Mouse (Mus musculus) v-Abl transformed pro-B cells (cell line): Measurements from ENCODE around the gene Lta.

Experiments used
- in situ Hi-C, 2 experiments: fragments of 400-800 bp; cut with MboI; formaldehyde crosslinking; loops; one replicate each; pipeline ENCODE4 v1.15.1; 2025; ENCODE audit not compliant: unreplicated experiment in 2 of 2

The Lta gene

DNA sequence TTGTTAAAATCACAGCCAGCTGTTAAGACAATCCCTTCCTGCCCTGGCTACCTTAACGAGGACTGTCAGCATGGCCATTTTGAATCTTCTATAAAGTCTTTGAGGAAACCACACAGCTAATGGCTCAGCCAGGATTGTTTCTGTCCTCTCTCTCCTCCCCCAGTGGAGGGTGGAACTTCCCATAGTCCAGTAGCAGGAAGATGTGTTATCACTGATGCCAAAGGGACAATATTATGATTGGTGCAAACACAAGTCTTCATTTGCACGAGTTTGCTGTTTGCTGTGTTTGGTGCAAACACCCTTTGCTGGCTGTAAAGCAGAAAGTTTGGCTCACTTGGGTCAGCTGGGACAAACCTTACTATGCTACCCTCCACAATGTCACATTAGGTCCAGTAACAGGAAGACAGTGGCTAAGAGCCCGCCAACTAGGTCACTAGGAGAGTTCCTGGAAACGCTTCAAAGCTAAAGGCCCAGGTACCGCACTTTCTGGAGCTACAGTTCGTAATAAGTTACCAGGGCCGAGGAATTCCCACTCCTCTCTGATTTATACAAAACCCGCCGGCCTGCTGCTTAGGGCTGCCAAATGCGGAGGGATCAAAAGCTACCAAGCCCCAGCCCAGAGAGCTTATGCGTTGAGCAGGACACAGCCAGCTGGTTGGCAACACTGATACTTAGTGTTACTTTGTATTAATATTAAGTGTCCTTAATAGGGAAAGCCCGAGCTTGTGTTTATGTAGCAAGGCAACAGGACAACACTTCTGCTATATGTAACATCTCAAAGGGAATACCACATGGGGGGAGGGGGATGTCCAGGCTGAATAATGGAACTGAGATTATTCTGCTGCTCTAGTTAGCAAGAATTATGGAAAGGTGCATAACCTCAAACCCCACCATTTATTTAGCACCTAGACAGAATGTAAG lies 35.5 kb upstream of the Lta start:
- in situ Hi-C loops = no loop called here

- in situ Hi-C loops = loop anchor here (10.0 kb wide), 2 partner anchors 215 to 235 kb away; partner anchors contain the start of genes Sapcd1 (in 1 of the 2) and Vars (in 1 of the 2)
These were observed 34.5 kb upstream of the Lta start for GRCm38 (mm10) chr17:35239700-35240099.

GRCm38 (mm10) chr17:35237504-35237903 lies 32.4 kb upstream of the Lta start:
- in situ Hi-C loops = loop anchor here (10.0 kb wide), 2 partner anchors 213 to 233 kb away; partner anchors contain the start of genes Sapcd1 (in 1 of the 2) and Vars (in 1 of the 2)

DNA sequence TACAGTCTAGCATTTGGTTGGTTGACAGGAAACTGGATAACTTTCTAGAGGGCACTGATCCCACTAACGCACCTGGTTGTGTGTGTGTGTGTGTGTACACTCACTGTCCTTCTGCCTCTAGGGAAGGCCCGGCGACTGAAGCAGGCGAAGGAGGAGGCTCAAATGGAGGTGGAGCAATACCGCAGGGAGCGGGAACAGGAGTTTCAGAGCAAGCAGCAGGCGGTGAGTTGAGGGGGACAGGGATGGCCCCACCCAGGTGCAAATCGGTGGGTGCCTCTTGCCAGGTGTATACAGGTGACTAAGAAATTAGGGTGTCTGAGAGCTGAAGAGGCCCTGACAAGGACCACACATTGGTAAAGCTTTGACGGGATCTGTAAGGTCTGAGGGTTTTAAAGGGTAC lies 31.8 kb upstream of the Lta start:
- in situ Hi-C loops = loop anchor here (10.0 kb wide), 2 partner anchors 212 to 232 kb away; partner anchors contain the start of genes Sapcd1 (in 1 of the 2) and Vars (in 1 of the 2)

DNA sequence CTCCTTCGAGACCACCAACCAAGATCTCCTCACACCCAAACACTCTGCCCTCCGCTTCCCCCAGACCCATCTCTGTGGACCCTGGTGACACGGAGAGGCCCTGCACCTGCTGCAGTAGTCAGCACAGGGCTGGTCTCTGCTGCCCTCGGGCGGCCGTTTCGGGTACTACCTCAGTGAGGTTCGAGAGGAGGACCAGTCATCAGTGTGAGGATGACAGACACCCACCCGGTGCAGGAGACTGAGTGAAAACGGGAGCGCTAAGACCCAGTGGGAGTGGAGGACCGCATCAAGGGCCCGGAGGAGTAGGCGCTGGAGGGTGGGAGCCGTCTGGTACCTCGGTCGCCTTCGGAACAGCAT lies 31.2 kb upstream of the Lta start:
- in situ Hi-C loops = loop anchor here (10.0 kb wide), 2 partner anchors 212 to 232 kb away; partner anchors contain the start of genes Sapcd1 (in 1 of the 2) and Vars (in 1 of the 2)

GRCm38 (mm10) chr17:35235614-35236389 lies 30.7 kb upstream of the Lta start, which contains the start of gene Nfkbil1:
Gene Nfkbil1 (minus strand): TSS chr17:35235792.
- in situ Hi-C loops = loop anchor here (10.0 kb wide), 2 partner anchors 211 to 231 kb away; partner anchors contain the start of genes Sapcd1 (in 1 of the 2) and Vars (in 1 of the 2)

DNA sequence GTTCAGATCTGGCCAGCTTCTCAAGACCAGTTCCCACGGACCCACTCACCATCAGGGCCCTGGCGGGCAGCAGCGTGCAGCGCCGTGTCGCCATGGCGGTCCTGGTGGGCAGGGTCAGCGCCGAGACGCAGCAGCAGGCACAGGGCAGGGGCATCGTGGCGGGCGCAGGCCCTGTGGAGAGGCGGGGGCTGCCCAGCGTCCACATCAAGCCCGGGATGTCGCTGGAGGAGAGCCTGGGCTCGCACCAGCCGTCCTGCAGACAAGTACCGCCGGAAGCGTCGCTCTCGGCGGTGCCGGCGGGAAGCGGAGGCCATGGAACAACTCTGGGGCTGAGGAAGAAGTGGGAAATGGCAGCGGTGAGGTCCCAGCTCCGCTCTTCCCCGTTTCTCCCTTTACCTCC lies 29.8 kb upstream of the Lta start:
- in situ Hi-C loops = loop anchor here (5.0 to 10.0 kb wide), 4 partner anchors 58 to 230 kb away; partner anchors contain the start of genes Aif1 (in 2 of the 2), D17H6S53E (in 1 of the 2), Sapcd1 (in 1 of the 2) and Vars (in 1 of the 2)

DNA sequence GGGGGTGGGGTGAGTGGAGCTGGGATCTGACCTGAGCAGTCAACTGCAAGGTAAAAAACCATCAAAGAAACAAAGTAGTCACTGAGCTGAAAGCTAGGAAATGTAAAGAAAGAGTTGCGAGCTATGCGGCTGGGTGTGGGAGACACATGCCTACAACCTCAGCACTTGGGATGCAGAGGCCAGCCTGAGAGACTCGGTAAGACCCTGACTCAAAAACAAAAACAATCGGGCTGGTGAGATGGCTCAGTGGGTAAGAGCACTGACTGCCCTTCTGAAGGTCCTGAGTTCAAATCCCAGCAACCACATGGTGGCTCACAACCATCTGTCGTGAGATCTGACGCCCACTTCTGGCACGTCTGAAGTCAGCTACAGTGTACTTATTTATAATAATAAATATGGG lies 28.9 kb upstream of the Lta start:
- in situ Hi-C loops = loop anchor here (5.0 to 10.0 kb wide), 4 partner anchors 57 to 229 kb away; partner anchors contain the start of genes Aif1 (in 2 of the 2), D17H6S53E (in 1 of the 2), Sapcd1 (in 1 of the 2) and Vars (in 1 of the 2)

- in situ Hi-C loops = loop anchor here (5.0 to 10.0 kb wide), 4 partner anchors 56 to 229 kb away; partner anchors contain the start of genes Aif1 (in 2 of the 2), D17H6S53E (in 1 of the 2), Sapcd1 (in 1 of the 2) and Vars (in 1 of the 2)
These were observed 28.2 kb upstream of the Lta start, which contains the start of gene Atp6v1g2 for GRCm38 (mm10) chr17:35233114-35233980. Gene Atp6v1g2 (plus strand): TSS chr17:35233660.

GRCm38 (mm10) chr17:35232659-35233058 lies 27.5 kb upstream of the Lta start:
- in situ Hi-C loops = loop anchor here (5.0 to 10.0 kb wide), 4 partner anchors 55 to 228 kb away; partner anchors contain the start of genes Aif1 (in 2 of the 2), D17H6S53E (in 1 of the 2), Sapcd1 (in 1 of the 2) and Vars (in 1 of the 2)

- in situ Hi-C loops = loop anchor here (5.0 to 10.0 kb wide), 4 partner anchors 55 to 227 kb away; partner anchors contain the start of genes Aif1 (in 2 of the 2), D17H6S53E (in 1 of the 2), Sapcd1 (in 1 of the 2) and Vars (in 1 of the 2)
These were observed 26.9 kb upstream of the Lta start for GRCm38 (mm10) chr17:35232043-35232442.

GRCm38 (mm10) chr17:35231022-35231421 lies 25.9 kb upstream of the Lta start:
- in situ Hi-C loops = loop anchor here (5.0 to 10.0 kb wide), 4 partner anchors 54 to 226 kb away; partner anchors contain the start of genes Aif1 (in 2 of the 2), D17H6S53E (in 1 of the 2), Sapcd1 (in 1 of the 2) and Vars (in 1 of the 2)

DNA sequence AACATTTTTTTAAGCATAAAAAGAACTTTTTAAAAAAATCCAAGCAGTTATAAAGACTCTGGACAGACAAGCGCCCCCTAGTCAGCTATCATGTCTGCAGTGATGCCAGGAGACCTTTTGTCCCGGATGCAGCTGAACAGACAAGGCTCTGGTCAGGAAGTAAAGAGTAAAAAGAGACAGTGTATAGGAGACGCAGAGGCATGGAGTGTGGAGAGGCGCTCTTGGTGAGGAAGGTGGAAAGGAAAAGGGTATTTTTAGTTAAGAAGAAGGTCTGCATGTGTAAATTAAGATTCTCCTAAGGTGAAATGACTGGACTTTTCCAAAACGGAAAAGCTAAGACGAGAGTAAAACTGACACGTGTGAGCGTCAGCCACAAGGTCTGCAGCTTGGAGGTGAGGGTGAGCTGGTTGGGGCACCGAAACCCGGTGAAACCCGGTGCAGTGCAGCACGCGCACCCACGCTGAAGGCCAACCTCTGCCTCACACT lies 21.5 kb upstream of the Lta start:
- in situ Hi-C loops = no loop called here

DNA sequence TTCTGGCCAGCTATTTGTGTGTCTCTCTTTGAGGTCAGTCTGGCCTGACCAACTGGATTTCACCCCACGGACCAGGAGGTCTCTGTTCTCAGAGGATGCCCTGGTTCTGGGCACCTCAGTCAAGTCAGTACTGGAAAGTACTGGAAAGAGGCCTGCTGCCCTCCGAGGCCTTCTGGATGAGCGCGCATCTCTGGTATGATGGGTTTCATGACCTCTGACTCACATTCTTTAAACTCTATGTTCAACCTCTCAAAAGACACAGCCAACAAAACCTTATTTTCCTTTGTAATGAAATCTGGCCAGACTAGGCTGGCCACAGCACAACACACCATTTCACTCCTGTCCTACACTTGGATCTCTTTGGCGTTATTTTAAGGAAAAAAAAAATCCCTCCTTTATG lies 20.3 kb upstream of the Lta start:
- in situ Hi-C loops = no loop called here

- in situ Hi-C loops = no loop called here
These were observed 19.5 kb upstream of the Lta start for GRCm38 (mm10) chr17:35224641-35225040.

GRCm38 (mm10) chr17:35222299-35222698 lies 17.1 kb upstream of the Lta start:
- in situ Hi-C loops = no loop called here

- in situ Hi-C loops = no loop called here
These were observed 15.2 kb upstream of the Lta start, which contains the start of gene Gm16181 for GRCm38 (mm10) chr17:35220156-35220952. Gene Gm16181 (plus strand): TSS chr17:35220834.

DNA sequence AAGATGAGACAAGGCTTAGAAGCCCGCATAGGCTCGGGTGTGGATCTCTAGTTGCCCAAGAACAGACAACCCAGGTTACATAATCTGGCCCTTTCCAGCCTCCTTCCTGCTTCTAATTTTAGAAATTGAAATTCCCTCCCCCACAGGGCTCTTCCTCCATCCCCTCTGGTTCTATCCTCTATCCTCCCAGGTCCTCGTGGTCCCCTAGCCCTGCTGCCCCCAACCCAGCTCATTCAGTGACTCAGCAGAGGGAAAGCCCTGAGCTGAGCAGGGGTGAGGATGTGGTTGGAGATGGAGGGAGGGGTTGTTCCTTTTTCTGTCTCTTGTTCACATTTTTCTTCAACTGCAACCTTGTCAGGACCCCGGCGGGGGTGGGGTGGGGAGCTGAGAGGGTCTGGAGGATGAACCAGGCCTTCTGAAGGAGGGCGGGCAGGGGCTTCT lies 14.5 kb upstream of the Lta start:
- in situ Hi-C loops = no loop called here
